In the genomic region with DNA sequence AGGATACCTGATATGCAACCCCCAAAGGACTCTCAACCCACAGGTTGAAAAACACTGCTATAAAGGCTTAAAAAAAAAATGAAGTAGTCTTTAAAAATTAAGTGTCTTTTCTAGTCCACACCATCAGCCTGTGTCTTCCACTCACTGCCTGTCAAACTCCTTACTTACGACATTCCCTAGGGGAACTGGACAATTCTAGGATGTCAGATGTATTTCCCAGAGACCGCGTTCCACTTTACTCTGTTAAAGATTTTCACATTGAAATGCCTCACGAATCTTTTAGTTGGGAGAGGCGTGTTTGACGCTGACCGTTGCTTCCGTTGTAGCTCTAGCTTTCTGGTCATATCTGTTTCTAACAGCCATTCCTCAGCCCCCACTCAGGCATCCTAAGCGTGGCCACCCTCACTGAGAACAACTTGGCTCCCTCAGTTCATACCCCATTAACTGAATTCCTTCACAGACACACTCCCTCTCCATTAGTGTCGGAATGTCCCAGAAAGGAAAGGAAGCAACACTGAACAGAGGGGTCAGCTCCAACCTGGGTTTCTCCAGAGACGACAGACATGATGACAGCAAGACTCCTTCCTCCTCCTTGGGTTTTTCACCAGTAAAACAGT, we compare ENCODE assay signal across 9 mouse cellular contexts.
"Had no signal": no experiment of that assay in that cellular context is flagged by ENCODE, and none has a peak within 500 bp of the region (broad histone marks: within the 10 kb centered on the region; RNA-seq: fewer than 3 reads in every experiment).

No protein-coding gene starts in this region.

- ATAC-seq: midbrain, embryonic 13.5 days had no signal

- H3K9me3 ChIP-seq: limb, embryonic 10.5 days; midbrain, embryonic 13.5 days had no signal

- H3K9ac ChIP-seq: midbrain, embryonic 13.5 days had no signal

- H3K4me2 ChIP-seq: liver, embryonic 11.5 days; midbrain, embryonic 13.5 days had no signal

- H3K4me1 ChIP-seq: limb, embryonic 10.5 days had no signal

- H3K27me3 ChIP-seq: midbrain, embryonic 13.5 days had no signal

- H3K36me3 ChIP-seq: limb, embryonic 10.5 days; midbrain, embryonic 13.5 days had no signal

- DNase-seq: kidney, adult 11 months; kidney, postnatal 14 days; right cerebral cortex, adult 18-20 months; right cerebral cortex, postnatal 25 days; thymus, postnatal 36 days had no signal

- H3K4me3 ChIP-seq: left cerebral cortex, adult 2 months; limb, embryonic 10.5 days; midbrain, embryonic 13.5 days had no signal

- H3K27ac ChIP-seq: left cerebral cortex, adult 2 months; limb, embryonic 10.5 days; midbrain, embryonic 13.5 days had no signal
